Mouse (Mus musculus) MEL (cell line): ENCODE measurements around the gene Mrpl58.

ENCODE experiments used
- BHLHE40 ChIP-seq: IDR thresholded peaks from 2 replicates; pipeline ENCODE4 v1.6.1; 2012; ENCODE audit warnings: low read depth, mild to moderate bottlenecking, inconsistent platforms, low read length, improper control_type of control experiment, borderline replicate concordance
- CHD2 ChIP-seq: IDR thresholded peaks from 2 replicates; pipeline ENCODE4 v1.6.1; 2011; ENCODE audit warnings: low read length, improper control_type of control experiment
- CTCF ChIP-seq, 3 experiments: IDR thresholded peaks in 2 of 3; conservative IDR thresholded peaks in 1 of 3; 2 replicates each; pipeline ENCODE4 v1.5.1; 2011 to 2012; ENCODE audit warnings: low read length in 3 of 3, low read depth in 2 of 3, mild to moderate bottlenecking in 2 of 3, improper control_type of control experiment in 1 of 3, inconsistent platforms in 1 of 3, mixed read lengths in 1 of 3, moderate library complexity in 1 of 3; ENCODE audit not compliant: control insufficient read depth in 1 of 3, insufficient read depth in 1 of 3, poor library complexity in 1 of 3, severe bottlenecking in 1 of 3
- ETS1 ChIP-seq: IDR thresholded peaks from 2 replicates; pipeline ENCODE4 v1.6.1; 2012; ENCODE audit warnings: low read depth, mild to moderate bottlenecking, inconsistent platforms, low read length, improper control_type of control experiment, moderate library complexity
- GABPA ChIP-seq: IDR thresholded peaks from 2 replicates; pipeline ENCODE4 v1.6.1; 2012; ENCODE audit warnings: low read depth, mild to moderate bottlenecking, inconsistent platforms, low read length, improper control_type of control experiment, moderate library complexity
- HCFC1 ChIP-seq: IDR thresholded peaks from 2 replicates; pipeline ENCODE4 v1.6.1; 2012; ENCODE audit warnings: low read depth, mild to moderate bottlenecking, inconsistent platforms, low read length, improper control_type of control experiment, moderate library complexity
- MYC ChIP-seq: IDR thresholded peaks from 2 replicates; pipeline ENCODE4 v1.6.1; 2011; ENCODE audit warnings: low read depth, mild to moderate bottlenecking, low read length, improper control_type of control experiment, moderate library complexity
- NRF1 ChIP-seq: IDR thresholded peaks from 2 replicates; pipeline ENCODE4 v1.6.1; 2014; ENCODE audit warnings: low read depth, mild to moderate bottlenecking, inconsistent platforms, low read length, improper control_type of control experiment, moderate library complexity; ENCODE audit not compliant: poor library complexity, insufficient read depth, severe bottlenecking
- POLR2A ChIP-seq, 2 experiments: IDR thresholded peaks; 2 replicates each; pipeline ENCODE4 v1.6.1; 2011 to 2012; ENCODE audit warnings: low read length in 2 of 2, mild to moderate bottlenecking in 2 of 2, control low read depth in 1 of 2, improper control_type of control experiment in 1 of 2, low read depth in 1 of 2, moderate library complexity in 1 of 2; ENCODE audit not compliant: control insufficient read depth in 1 of 2, insufficient read depth in 1 of 2, poor library complexity in 1 of 2
- TCF12 ChIP-seq: IDR thresholded peaks from 2 replicates; pipeline ENCODE4 v1.6.1; 2014; ENCODE audit warnings: low read depth, mild to moderate bottlenecking, inconsistent platforms, low read length, improper control_type of control experiment, moderate library complexity
- UBTF ChIP-seq: IDR thresholded peaks from 2 replicates; pipeline ENCODE4 v1.6.1; 2012; ENCODE audit warnings: low read depth, mild to moderate bottlenecking, inconsistent platforms, low read length, improper control_type of control experiment, moderate library complexity, borderline replicate concordance; ENCODE audit not compliant: insufficient read depth
- ZC3H11A ChIP-seq: IDR thresholded peaks from 2 replicates; pipeline ENCODE4 v1.6.1; 2012; ENCODE audit warnings: low read depth, mild to moderate bottlenecking, inconsistent platforms, low read length, improper control_type of control experiment
- ZMIZ1 ChIP-seq: IDR thresholded peaks from 2 replicates; pipeline ENCODE4 v1.6.1; 2012; ENCODE audit warnings: low read depth, mild to moderate bottlenecking, inconsistent platforms, low read length, improper control_type of control experiment, moderate library complexity

GRCm38 (mm10) chr11:115405723-115406122 lies 2.2 kb downstream of the Mrpl58 start:
- TF ChIP-seq CTCF (IDR thresholded peaks at IDR 0.05 in 2 of 3, conservative IDR thresholded peaks at IDR 0.05 in 1 of 3; ENCODE audit: control insufficient read depth in 1 of 3, insufficient read depth in 1 of 3, low read depth in 2 of 3, low read length in 3 of 3, poor library complexity in 1 of 3, severe bottlenecking in 1 of 3): no peak
- no peak for TF ChIP-seq TCF12
- TF ChIP-seq POLR2A (IDR thresholded peaks at IDR 0.05; ENCODE audit: control insufficient read depth in 1 of 2, insufficient read depth in 1 of 2, low read depth in 1 of 2, low read length in 2 of 2, poor library complexity in 1 of 2): no peak
- TF ChIP-seq MYC: no peak
- TF ChIP-seq UBTF: no peak
- no peak for TF ChIP-seq BHLHE40
- TF ChIP-seq ZC3H11A: no peak
- no peak for TF ChIP-seq ZMIZ1
- TF ChIP-seq ETS1: no peak
- TF ChIP-seq HCFC1: no peak
- TF ChIP-seq GABPA: no peak
- TF ChIP-seq CHD2: no peak
- no peak for TF ChIP-seq NRF1
